Mouse (Mus musculus): Measurements from ENCODE around the gene Slc4a7. TPM values are rescaled to one million over a fixed set of nuclear protein-coding genes. Genes with fewer than 3 reads are reported as not detected.

Slc4a7 gene
- polyA plus RNA-seq, 1 experiment from 2014 or later = 9.9 TPM

Other genes starting within 250 kb of the Slc4a7 start
- gene Nek10, start 101.1 kb downstream of the Slc4a7 start, polyA plus RNA-seq (2015; fragmentation: Nextera tagmentation; extraction: Ambion mirVana) = 0.03 and 0.06 TPM in 2 replicates

All from heart, embryonic 15.5 days (tissue).